Mouse (Mus musculus): ENCODE data around the gene Cep295.
"Not testable (repeated sequence)": the region's sequence is repeated elsewhere in the genome, so short reads cannot be mapped to it uniquely, and the experiment has no call there.

The Cep295 gene

GRCm38 (mm10) chr9:15306398-15307119 is 51.0 kb downstream of the Cep295 start, which contains the start of gene 4931406C07Rik:
Gene 4931406C07Rik, minus strand, starts transcription at chr9:15306448.
- no peak for DNase-seq

- DNase-seq: peak; percentile 95
Observed at GRCm38 (mm10) chr9:15305503-15306397, 51.8 kb downstream of the Cep295 start, which contains the start of gene Taf1d. Gene Taf1d, plus strand, starts transcription at chr9:15306214.

- no peak for DNase-seq
Observed at GRCm38 (mm10) chr9:15302881-15303280, 54.7 kb downstream of the Cep295 start.

GRCm38 (mm10) chr9:15302006-15302405 is 55.6 kb downstream of the Cep295 start:
- not testable (repeated sequence) for DNase-seq

GRCm38 (mm10) chr9:15301399-15301798 is 56.2 kb downstream of the Cep295 start:
- DNase-seq: no peak

- DNase-seq: no peak
Observed at GRCm38 (mm10) chr9:15300056-15300455, 57.5 kb downstream of the Cep295 start.

GRCm38 (mm10) chr9:15298451-15298850 is 59.1 kb downstream of the Cep295 start:
- no peak for DNase-seq

- DNase-seq: no peak
Observed at GRCm38 (mm10) chr9:15297112-15297511, 60.5 kb downstream of the Cep295 start.

- no peak for DNase-seq
Observed at GRCm38 (mm10) chr9:15289251-15289650, 68.3 kb downstream of the Cep295 start.

GRCm38 (mm10) chr9:15288402-15288801 is 69.2 kb downstream of the Cep295 start:
- no peak for DNase-seq

- no peak for DNase-seq
Observed at GRCm38 (mm10) chr9:15287846-15288245, 69.7 kb downstream of the Cep295 start.

- no peak for DNase-seq
Observed at GRCm38 (mm10) chr9:15285443-15285842, 72.1 kb downstream of the Cep295 start.

GRCm38 (mm10) chr9:15280491-15280879 is 77.1 kb downstream of the Cep295 start:
- no peak for DNase-seq

GRCm38 (mm10) chr9:15279649-15280490 is 77.7 kb downstream of the Cep295 start, which contains the start of gene Med17:
Gene Med17, minus strand, starts transcription at chr9:15279931.
- DNase-seq: peak; percentile 92

- DNase-seq: no peak
Observed at GRCm38 (mm10) chr9:15279139-15279648, 78.4 kb downstream of the Cep295 start.

GRCm38 (mm10) chr9:15278343-15278742 is 79.2 kb downstream of the Cep295 start:
- no peak for DNase-seq

GRCm38 (mm10) chr9:15276855-15277254 is 80.7 kb downstream of the Cep295 start:
- DNase-seq: no peak

- no peak for DNase-seq
Observed at GRCm38 (mm10) chr9:15273981-15274380, 83.6 kb downstream of the Cep295 start.

Measured in cerebellum, adult 11-12 months (tissue).